Comparison of ENCODE assay signal across 27 mouse cellular contexts in the genomic region with DNA sequence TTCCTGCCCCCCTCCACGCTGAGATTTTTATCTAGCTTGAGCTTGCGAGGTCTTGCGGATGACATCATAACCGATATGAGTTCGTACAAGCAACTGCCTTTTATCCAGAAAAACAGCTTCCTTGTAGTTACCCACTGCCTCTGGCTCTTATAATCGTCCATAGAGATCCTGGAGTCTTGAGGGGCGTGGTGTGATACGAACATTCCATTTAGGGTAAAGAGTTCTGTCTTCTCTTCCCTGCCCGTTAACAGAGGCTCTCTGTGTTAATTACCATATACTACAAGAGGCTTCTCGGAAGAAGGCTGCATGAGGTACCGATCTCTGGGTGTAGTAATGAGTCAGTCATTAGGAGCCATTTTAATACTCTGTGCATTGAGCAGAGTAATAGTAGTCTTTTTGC. TPM values are rescaled to one million over a fixed set of nuclear protein-coding genes. Genes with fewer than 3 reads are reported as not detected.
"Had no signal": no experiment of that assay in that cellular context is flagged by ENCODE, and none has a peak within 500 bp of the region (broad histone marks: within the 10 kb centered on the region; RNA-seq: fewer than 3 reads in every experiment).

No protein-coding gene starts in this region.

- H3K9me3 ChIP-seq: limb, embryonic 15.5 days; lung, embryonic 15.5 days had no signal

- ATAC-seq: intestine, postnatal 0 days; liver, postnatal 0 days had no signal

- DNase-seq: kidney, adult 2 months; kidney, postnatal 25 days; layer of hippocampus, adult 9-11 months; liver, postnatal 0 days; lung, postnatal 10 days; lung, postnatal 4 days; midbrain, embryonic 14.5 days; thymus, adult 18-20 months; thymus, postnatal 36 days had no signal

- H3K4me2 ChIP-seq: limb, embryonic 15.5 days; liver, embryonic 11.5 days; lung, embryonic 15.5 days; midbrain, embryonic 11.5 days had no signal

- H3K27me3 ChIP-seq: lung, embryonic 15.5 days had no signal

- H3K36me3 ChIP-seq: limb, embryonic 15.5 days; lung, embryonic 15.5 days had no signal

- H3K4me3 ChIP-seq: layer of hippocampus, adult 2 months; limb, embryonic 15.5 days; lung, embryonic 15.5 days had no signal

- H3K27ac ChIP-seq: kidney, postnatal 0 days; layer of hippocampus, adult 2 months; limb, embryonic 15.5 days; liver, embryonic 14.5 days; lung, embryonic 15.5 days had no signal

- H3K9ac ChIP-seq: limb, embryonic 15.5 days; liver, embryonic 14.5 days; liver, postnatal 0 days; lung, embryonic 15.5 days had no signal

RNA-seq across cellular contexts. Expression of a gene that starts 1.6 kb away (rescaled TPM):
- total RNA-seq: left cerebral cortex, adult 18-20 months; megakaryocyte progenitor cell, adult 5-6 weeks; megakaryocyte-erythroid progenitor cell, adult 5-6 weeks had no signal
- polyA plus RNA-seq: intestine, postnatal 0 days; kidney, embryonic 14.5 days; kidney, postnatal 0 days; large intestine, adult 2 months; limb, embryonic 11.5 days; limb, embryonic 15.5 days; liver, embryonic 11.5 days; liver, embryonic 14.5 days; liver, postnatal 0 days; lung, embryonic 15.5 days; neural tube, embryonic 11.5 days; small intestine, adult 2 months; spleen, adult 2 months; stomach, embryonic 16.5 days had no signal
